20 mouse cellular contexts compared by ENCODE assay signal in genomic region chr6:35779706-35780105, GRCm38 (mm10).
DNase-seq lines count a peak whose midpoint lies in the region; ATAC-seq and TF ChIP-seq lines count a peak whose summit lies in the region.
"Had no signal": no experiment of that assay in that cellular context is flagged by ENCODE, and none has a peak within 500 bp of the region (broad histone marks: within the 10 kb centered on the region; RNA-seq: fewer than 3 reads in every experiment).

No protein-coding gene starts in this region.

- H3K9me3 ChIP-seq in lung, postnatal 0 days (ENCODE audit: low read length), result no peaks in the 10 kb centered on the region
- H3K9me3 ChIP-seq in MEL (replicated peaks; ENCODE audit: insufficient read depth, low read length), result no peaks in the 10 kb centered on the region
- H3K9me3 ChIP-seq: heart, embryonic 13.5 days; hindbrain, embryonic 15.5 days; limb, embryonic 12.5 days; midbrain, embryonic 10.5 days; stomach, embryonic 15.5 days had no signal

- TF ChIP-seq EP300 in lung, postnatal 0 days (IDR thresholded peaks at IDR 0.05), result no peak
- no peak for TF ChIP-seq EP300 in MEL (IDR thresholded peaks at IDR 0.05; ENCODE audit: low read depth in 1 of 2, low read length in 2 of 2)

- ATAC-seq in lung, postnatal 0 days, result no peak
- ATAC-seq in inflammation-experienced regulatory T-cells, adult 6 months, result no peak

- H3K4me2 ChIP-seq in lung, postnatal 0 days (replicated peaks; ENCODE audit: low read depth, low read length), result no peak overlapping the region
- H3K4me2 ChIP-seq: heart, embryonic 13.5 days; hindbrain, embryonic 15.5 days; limb, embryonic 12.5 days; stomach, embryonic 15.5 days had no signal

- no peaks in the 10 kb centered on the region for H3K36me3 ChIP-seq in kidney, adult 2 months (ENCODE audit: control insufficient read depth, insufficient read depth, low read length)
- H3K36me3 ChIP-seq in lung, postnatal 0 days (ENCODE audit: insufficient read depth, low read length), result no peaks in the 10 kb centered on the region
- no peaks in the 10 kb centered on the region for H3K36me3 ChIP-seq in MEL (ENCODE audit: control insufficient read depth in 1 of 2, insufficient read depth in 2 of 2, low read length in 2 of 2)
- H3K36me3 ChIP-seq: heart, embryonic 13.5 days; hindbrain, embryonic 15.5 days; limb, embryonic 12.5 days; midbrain, embryonic 10.5 days; stomach, embryonic 15.5 days had no signal

- peak; percentile 24 for TF ChIP-seq RAD21 in MEL (IDR thresholded peaks at IDR 0.05; ENCODE audit: low read depth, low read length)

- H3K4me3 ChIP-seq in kidney, adult 2 months (ENCODE audit: insufficient read depth, low read depth, low read length), result no peak overlapping the region
- no peak overlapping the region for H3K4me3 ChIP-seq in lung, postnatal 0 days (ENCODE audit: low read depth, low read length)
- no peak overlapping the region for H3K4me3 ChIP-seq in MEL (ENCODE audit: control insufficient read depth in 1 of 2, insufficient read depth in 1 of 2, low read depth in 2 of 2, low read length in 2 of 2)
- H3K4me3 ChIP-seq: heart, embryonic 13.5 days; hindbrain, embryonic 15.5 days; limb, embryonic 12.5 days; midbrain, embryonic 10.5 days; stomach, embryonic 15.5 days had no signal

- peak; percentile 28; the same call in 1 of the 2 replicates for TF ChIP-seq CTCF in kidney, adult 2 months (conservative IDR thresholded peaks at IDR 0.05; ENCODE audit: insufficient read depth, insufficient read length, low read depth, low read length)
- TF ChIP-seq CTCF in lung, postnatal 0 days (IDR thresholded peaks at IDR 0.05), result peak; percentile 18; the same call in 1 of the 2 replicates
- peak; percentile 23 to 30 (median 27); a peak in 4 of 6 replicates for TF ChIP-seq CTCF in MEL (IDR thresholded peaks at IDR 0.05 in 2 of 3, conservative IDR thresholded peaks at IDR 0.05 in 1 of 3; ENCODE audit: control insufficient read depth in 1 of 3, insufficient read depth in 1 of 3, low read depth in 2 of 3, low read length in 3 of 3, poor library complexity in 1 of 3, severe bottlenecking in 1 of 3)

- H3K4me1 ChIP-seq in kidney, adult 2 months (ENCODE audit: control insufficient read depth, insufficient read depth, low read length), result no peaks in the 10 kb centered on the region
- H3K4me1 ChIP-seq in lung, postnatal 0 days (ENCODE audit: insufficient read depth, low read depth, low read length), result no peaks in the 10 kb centered on the region
- no peaks in the 10 kb centered on the region for H3K4me1 ChIP-seq in MEL (ENCODE audit: control insufficient read depth in 1 of 2, insufficient read depth in 2 of 2, low read length in 2 of 2)
- H3K4me1 ChIP-seq: heart, embryonic 13.5 days; hindbrain, embryonic 15.5 days; limb, embryonic 12.5 days; midbrain, embryonic 10.5 days; stomach, embryonic 15.5 days had no signal

- 92% methylated on average over 1 of the region's 1 CpGs for WGBS in kidney, adult 2 months
- WGBS in lung, postnatal 0 days, result 96% methylated on average over 1 of the region's 1 CpGs

- H3K27me3 ChIP-seq in kidney, adult 2 months (replicated peaks; ENCODE audit: control insufficient read depth, insufficient read depth, low read length), result no peaks in the 10 kb centered on the region
- no peaks in the 10 kb centered on the region for H3K27me3 ChIP-seq in lung, postnatal 0 days (replicated peaks; ENCODE audit: insufficient read depth, low read length)
- H3K27me3 ChIP-seq in MEL (ENCODE audit: control insufficient read depth in 1 of 2, insufficient read depth in 2 of 2, low read length in 2 of 2), result no peaks in the 10 kb centered on the region
- H3K27me3 ChIP-seq: heart, embryonic 13.5 days; hindbrain, embryonic 15.5 days; limb, embryonic 12.5 days; stomach, embryonic 15.5 days had no signal

- no peak for DNase-seq in kidney, adult 2 months
- DNase-seq in kidney, postnatal 14 days, result no peak
- no peak for DNase-seq in lung, postnatal 0 days (ENCODE audit: low spot score)
- DNase-seq in lung, postnatal 25 days (ENCODE audit: low spot score), result no peak
- peak; percentile 19 for DNase-seq in MEL (ENCODE audit: low read depth, low spot score)
- DNase-seq in layer of hippocampus, postnatal 14 days (ENCODE audit: low spot score in 2 of 2), result no peak
- no peak for DNase-seq in c-Kit-positive CD71-positive TER-119-positive erythroid progenitor cells, embryonic 14.5 days (ENCODE audit: low spot score)
- DNase-seq: cerebellum, adult 8-10 months; heart, postnatal 36 days; kidney, adult 8-10 months; kidney, postnatal 36 days; lung, adult 18-20 months; thymus, postnatal 14 days had no signal

- H3K27ac ChIP-seq in kidney, adult 2 months (ENCODE audit: insufficient read depth, low read depth, low read length), result no peak overlapping the region
- no peak overlapping the region for H3K27ac ChIP-seq in lung, postnatal 0 days (ENCODE audit: low read length)
- H3K27ac ChIP-seq in MEL (ENCODE audit: control insufficient read depth, low read depth, low read length), result no peak overlapping the region
- H3K27ac ChIP-seq: heart, embryonic 13.5 days; hindbrain, embryonic 15.5 days; limb, embryonic 12.5 days; macrophage; midbrain, embryonic 10.5 days; stomach, embryonic 15.5 days had no signal

- H3K79me2 ChIP-seq in MEL (ENCODE audit: control insufficient read depth, insufficient read depth, low read length, poor library complexity), result no peaks in the 10 kb centered on the region

- no peak overlapping the region for H3K9ac ChIP-seq in lung, postnatal 0 days (replicated peaks; ENCODE audit: low read depth)
- H3K9ac ChIP-seq in MEL (ENCODE audit: control insufficient read depth, low read depth, low read length, poor library complexity, severe bottlenecking), result no peak overlapping the region
- H3K9ac ChIP-seq: heart, embryonic 13.5 days; hindbrain, embryonic 15.5 days; limb, embryonic 12.5 days; stomach, embryonic 15.5 days had no signal

- no peak for TF ChIP-seq POLR2A in kidney, adult 2 months (IDR thresholded peaks at IDR 0.05; ENCODE audit: low read depth, low read length)
- no peak for TF ChIP-seq POLR2A in MEL (IDR thresholded peaks at IDR 0.05; ENCODE audit: control insufficient read depth in 1 of 2, insufficient read depth in 1 of 2, low read depth in 1 of 2, low read length in 2 of 2, poor library complexity in 1 of 2)

TF ChIP-seq in MEL, 35 proteins besides CTCF, POLR2A, EP300 and RAD21:
- TF ChIP-seq MAZ (IDR thresholded peaks at IDR 0.05; ENCODE audit: low read depth, low read length), result no peak
- no peak for TF ChIP-seq BHLHE40 (IDR thresholded peaks at IDR 0.05; ENCODE audit: borderline replicate concordance, low read depth, low read length)
- no peak for TF ChIP-seq RCOR1 (IDR thresholded peaks at IDR 0.05; ENCODE audit: low read depth, low read length)
- peak; percentile 29 for TF ChIP-seq SMC3 (IDR thresholded peaks at IDR 0.05; ENCODE audit: low read depth, low read length)
- no peak for TF ChIP-seq TAL1 (IDR thresholded peaks at IDR 0.05; ENCODE audit: low read length)
- TF ChIP-seq TBP (IDR thresholded peaks at IDR 0.05; ENCODE audit: low read depth, low read length), result no peak
- TF ChIP-seq KAT2A (conservative IDR thresholded peaks at IDR 0.05; ENCODE audit: low read depth, low read length), result no peak
